Mouse (Mus musculus) bone marrow, adult 2 months (tissue): ENCODE results near the gene Usp33.

Experiments
- CTCF ChIP-seq: fragments of 200-500 bp; IDR thresholded peaks from 2 replicates; pipeline ENCODE4 v1.5.1; 2011; ENCODE audit warnings: low read length, control low read depth; ENCODE audit not compliant: control insufficient read depth, insufficient read depth
- POLR2A ChIP-seq: fragments of 200-500 bp; IDR thresholded peaks from 2 replicates; pipeline ENCODE4 v1.6.1; 2011; ENCODE audit warnings: low read depth, mild to moderate bottlenecking, control low read depth, low read length, borderline replicate concordance; ENCODE audit not compliant: control insufficient read depth

DNA sequence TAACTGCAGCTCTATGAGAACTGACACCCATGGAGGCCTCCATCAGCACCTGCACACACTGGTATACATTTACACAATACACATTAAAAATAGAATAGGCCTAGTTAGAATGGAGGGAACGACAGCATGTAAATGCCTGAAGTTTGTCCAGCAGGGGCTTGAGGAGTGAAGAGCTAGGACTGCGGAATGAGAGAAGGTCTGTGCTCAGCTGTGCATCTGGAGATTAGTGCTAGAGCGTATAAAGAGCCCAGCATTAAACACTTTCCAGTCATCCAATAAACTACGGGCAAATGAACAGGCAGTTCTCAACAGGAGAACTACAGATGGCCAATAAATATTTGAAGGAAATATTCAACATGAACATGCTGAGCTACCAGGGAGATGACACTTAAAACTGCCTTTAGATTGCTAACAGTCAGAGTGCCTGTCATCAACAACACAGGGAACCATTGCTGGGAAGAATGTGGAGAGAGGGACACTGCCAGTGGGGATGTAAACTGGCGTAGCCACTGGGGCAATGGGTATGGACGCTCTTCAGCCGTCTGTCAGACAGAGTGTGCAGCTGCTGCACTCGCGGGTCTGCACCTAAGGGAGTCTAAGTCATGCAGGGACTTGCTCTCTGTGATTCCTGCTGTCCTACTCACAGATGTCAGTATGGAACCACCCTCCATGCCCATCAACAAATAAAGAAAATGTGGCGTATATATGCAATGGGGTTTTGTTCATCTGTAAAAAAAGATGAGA is 7.3 kb downstream of the Usp33 start:
- TF ChIP-seq POLR2A (no peak), CTCF (no peak)
